Mouse (Mus musculus) cerebellum, adult 11 months (tissue): ENCODE measurements around the gene Tmem98.

Experiments
- DNase-seq: peaks from one replicate; pipeline ENCODE4 v3.0.0; 2022

The Tmem98 gene

GRCm38 (mm10) chr11:80854908-80855307, 44.9 kb downstream of the Tmem98 start:
- no peak for DNase-seq

GRCm38 (mm10) chr11:80856827-80857226, 46.9 kb downstream of the Tmem98 start:
- no peak for DNase-seq

GRCm38 (mm10) chr11:80858065-80858464, 48.1 kb downstream of the Tmem98 start, which contains the start of gene Spaca3:
Spaca3 (plus strand) TSS chr11:80858365.
- no peak for DNase-seq

GRCm38 (mm10) chr11:80862941-80863340, 53.0 kb downstream of the Tmem98 start:
- DNase-seq = no peak

GRCm38 (mm10) chr11:80868039-80868438, 58.1 kb downstream of the Tmem98 start:
- no peak for DNase-seq
